Mouse (Mus musculus) spleen, adult 18-20 months (tissue): Measurements from ENCODE around the gene Gucy1b2.

Experiments used
- DNase-seq, 2 experiments: peaks; one replicate each; pipeline ENCODE4 v3.0.0; 2022; ENCODE audit warnings: mixed read lengths in 2 of 2

Gucy1b2 gene

GRCm38 (mm10) chr14:62361263-62361980, 94.7 kb downstream of the Gucy1b2 start:
- DNase-seq, result no peak

- no peak for DNase-seq
Measured at GRCm38 (mm10) chr14:62355201-62355600, 100.9 kb downstream of the Gucy1b2 start.

GRCm38 (mm10) chr14:62353793-62354192, 102.3 kb downstream of the Gucy1b2 start:
- DNase-seq, result no peak

GRCm38 (mm10) chr14:62353372-62353771, 102.7 kb downstream of the Gucy1b2 start:
- DNase-seq, result no peak

GRCm38 (mm10) chr14:62350890-62351289, 105.2 kb downstream of the Gucy1b2 start:
- DNase-seq, result no peak

- DNase-seq, result no peak
Measured at GRCm38 (mm10) chr14:62350186-62350585, 105.9 kb downstream of the Gucy1b2 start.

GRCm38 (mm10) chr14:62349786-62350185, 106.3 kb downstream of the Gucy1b2 start:
- DNase-seq, result no peak

GRCm38 (mm10) chr14:62347103-62347502, 109.0 kb downstream of the Gucy1b2 start:
- DNase-seq, result no peak

GRCm38 (mm10) chr14:62346570-62346969, 109.5 kb downstream of the Gucy1b2 start:
- no peak for DNase-seq
